Mouse (Mus musculus): Measurements from ENCODE around the gene Olfr789. TPM values are rescaled to one million over a fixed set of nuclear protein-coding genes. Genes with fewer than 3 reads are reported as not detected.

Gene Olfr789
- polyA plus RNA-seq (2016; fragmentation: Nextera tagmentation; extraction: Ambion mirVana) = not detected in 2 replicates

GRCm38 (mm10) chr10:129484452-129484851 lies at the start of gene Olfr789:
Gene Olfr789, plus strand, starts transcription at chr10:129484752.
- WGBS = 49% methylated on average over 2 of the region's 2 CpGs
- no peak within 1 kb of the TSS for H3K4me3 ChIP-seq
- H3K4me1 ChIP-seq (replicated peaks) = no peaks in the 10 kb centered on the region

GRCm38 (mm10) chr10:129461562-129461961 lies 23.0 kb upstream of the Olfr789 start, which contains the start of gene Olfr787:
Gene Olfr787, plus strand, starts transcription at chr10:129461862.
- Histone ChIP-seq H3K27ac (ENCODE audit: poor library complexity, severe bottlenecking) (no peak within 1 kb of the TSS), H3K4me1 (replicated peaks) (no peaks in the 10 kb centered on the region), H3K9ac (no peak within 1 kb of the TSS), H3K27me3 (replicated peaks) (no peaks in the 10 kb centered on the region), H3K4me3 (no peak within 1 kb of the TSS), H3K9me3 (replicated peaks) (no peaks in the 10 kb centered on the region), H3K4me2 (no peak within 1 kb of the TSS), H3K36me3 (no peaks in the 10 kb centered on the region)
- 67% methylated on average over 3 of the region's 3 CpGs for WGBS
- no peak for ATAC-seq (ENCODE audit: insufficient number of reproducible peaks, low FRiP score)

More at GRCm38 (mm10) chr10:129484452-129484851, at the start of gene Olfr789:
- H3K27ac ChIP-seq (ENCODE audit: poor library complexity, severe bottlenecking) = no peak within 1 kb of the TSS
- H3K27me3 ChIP-seq (replicated peaks) = no peaks in the 10 kb centered on the region
- no peaks in the 10 kb centered on the region for H3K9me3 ChIP-seq (replicated peaks)
- no peak within 1 kb of the TSS for H3K4me2 ChIP-seq
- no peak for ATAC-seq (ENCODE audit: insufficient number of reproducible peaks, low FRiP score)
- no peaks in the 10 kb centered on the region for H3K36me3 ChIP-seq
- H3K9ac ChIP-seq = no peak within 1 kb of the TSS

GRCm38 (mm10) chr10:129470698-129471097 lies 13.9 kb upstream of the Olfr789 start, which contains the start of gene Olfr788:
Gene Olfr788, plus strand, starts transcription at chr10:129470998.
- Histone ChIP-seq H3K27ac (ENCODE audit: poor library complexity, severe bottlenecking) (no peak within 1 kb of the TSS), H3K36me3 (no peaks in the 10 kb centered on the region), H3K4me2 (no peak within 1 kb of the TSS), H3K9ac (no peak within 1 kb of the TSS), H3K4me3 (no peak within 1 kb of the TSS), H3K9me3 (replicated peaks) (no peaks in the 10 kb centered on the region), H3K27me3 (replicated peaks) (no peaks in the 10 kb centered on the region), H3K4me1 (replicated peaks) (no peaks in the 10 kb centered on the region)
- ATAC-seq (ENCODE audit: insufficient number of reproducible peaks, low FRiP score) = no peak

- Histone ChIP-seq H3K9me3 (replicated peaks) (no peaks in the 10 kb centered on the region), H3K27me3 (replicated peaks) (no peaks in the 10 kb centered on the region)
These were observed 11.3 kb upstream of the Olfr789 start for GRCm38 (mm10) chr10:129473256-129473655.

GRCm38 (mm10) chr10:129473723-129474122 lies 10.8 kb upstream of the Olfr789 start:
- Histone ChIP-seq H3K27me3 (replicated peaks) (no peaks in the 10 kb centered on the region), H3K9me3 (replicated peaks) (no peaks in the 10 kb centered on the region), H3K4me3 (no peak overlapping the region), H3K9ac (no peak overlapping the region), H3K4me2 (no peak overlapping the region), H3K36me3 (no peaks in the 10 kb centered on the region), H3K4me1 (replicated peaks) (no peaks in the 10 kb centered on the region), H3K27ac (ENCODE audit: poor library complexity, severe bottlenecking) (no peak overlapping the region)
- ATAC-seq (ENCODE audit: insufficient number of reproducible peaks, low FRiP score) = no peak

More at GRCm38 (mm10) chr10:129473256-129473655, 11.3 kb upstream of the Olfr789 start:
- 45% methylated on average over 2 of the region's 2 CpGs for WGBS
- no peak overlapping the region for H3K4me3 ChIP-seq
- H3K36me3 ChIP-seq = no peaks in the 10 kb centered on the region
- H3K9ac ChIP-seq = no peak overlapping the region
- no peaks in the 10 kb centered on the region for H3K4me1 ChIP-seq (replicated peaks)
- H3K27ac ChIP-seq (ENCODE audit: poor library complexity, severe bottlenecking) = no peak overlapping the region
- no peak overlapping the region for H3K4me2 ChIP-seq
- ATAC-seq (ENCODE audit: insufficient number of reproducible peaks, low FRiP score) = no peak

- Histone ChIP-seq H3K9ac (no peak overlapping the region), H3K9me3 (replicated peaks) (no peaks in the 10 kb centered on the region), H3K27me3 (replicated peaks) (no peaks in the 10 kb centered on the region), H3K4me3 (no peak overlapping the region), H3K27ac (ENCODE audit: poor library complexity, severe bottlenecking) (no peak overlapping the region), H3K36me3 (no peaks in the 10 kb centered on the region), H3K4me2 (no peak overlapping the region), H3K4me1 (replicated peaks) (no peaks in the 10 kb centered on the region)
- 70% methylated on average over 2 of the region's 2 CpGs for WGBS
- no peak for ATAC-seq (ENCODE audit: insufficient number of reproducible peaks, low FRiP score)
These were observed 5.5 kb downstream of the Olfr789 start for GRCm38 (mm10) chr10:129490101-129490500.

- Histone ChIP-seq H3K9ac (no peak within 1 kb of the TSS), H3K4me3 (no peak within 1 kb of the TSS), H3K4me1 (replicated peaks) (no peaks in the 10 kb centered on the region), H3K4me2 (no peak within 1 kb of the TSS), H3K27me3 (replicated peaks) (no peaks in the 10 kb centered on the region), H3K27ac (ENCODE audit: poor library complexity, severe bottlenecking) (no peak within 1 kb of the TSS), H3K36me3 (no peaks in the 10 kb centered on the region), H3K9me3 (replicated peaks) (no peaks in the 10 kb centered on the region)
- no peak for ATAC-seq (ENCODE audit: insufficient number of reproducible peaks, low FRiP score)
These were observed 13.6 kb downstream of the Olfr789 start, which contains the start of gene Olfr790 for GRCm38 (mm10) chr10:129498192-129498591. Gene Olfr790, plus strand, starts transcription at chr10:129498492.

- no peak for ATAC-seq (ENCODE audit: insufficient number of reproducible peaks, low FRiP score)
- Histone ChIP-seq H3K27me3 (replicated peaks) (no peaks in the 10 kb centered on the region), H3K27ac (ENCODE audit: poor library complexity, severe bottlenecking) (no peak within 1 kb of the TSS), H3K36me3 (no peaks in the 10 kb centered on the region), H3K4me1 (replicated peaks) (no peaks in the 10 kb centered on the region), H3K4me3 (no peak within 1 kb of the TSS), H3K4me2 (no peak within 1 kb of the TSS), H3K9me3 (replicated peaks) (no peaks in the 10 kb centered on the region; the same call in 1 of the 2 replicates), H3K9ac (no peak within 1 kb of the TSS)
- WGBS = 66% methylated on average over 3 of the region's 3 CpGs
These were observed 36.9 kb downstream of the Olfr789 start, which contains the start of gene Olfr791 for GRCm38 (mm10) chr10:129521492-129521891. Gene Olfr791, plus strand, starts transcription at chr10:129521792.

- H3K4me3 ChIP-seq = no peak within 1 kb of the TSS
- 51% methylated on average over 1 of the region's 1 CpGs for WGBS
- no peak within 1 kb of the TSS for H3K27ac ChIP-seq (ENCODE audit: poor library complexity, severe bottlenecking)
- H3K4me1 ChIP-seq (replicated peaks) = no peaks in the 10 kb centered on the region
- ATAC-seq (ENCODE audit: insufficient number of reproducible peaks, low FRiP score) = no peak
- H3K4me2 ChIP-seq = no peak within 1 kb of the TSS
- no peaks in the 10 kb centered on the region for H3K36me3 ChIP-seq
- H3K9ac ChIP-seq = no peak within 1 kb of the TSS
- H3K27me3 ChIP-seq (replicated peaks) = no peaks in the 10 kb centered on the region
- H3K9me3 ChIP-seq (replicated peaks) = no peaks in the 10 kb centered on the region
These were observed 54.3 kb downstream of the Olfr789 start, which contains the start of gene Olfr792 for GRCm38 (mm10) chr10:129538862-129539261. Gene Olfr792, plus strand, starts transcription at chr10:129539162.

Other genes starting within 250 kb of the Olfr789 start
- not detected in 2 replicates for gene Olfr774, start 248.5 kb upstream of the Olfr789 start, polyA plus RNA-seq (2016; fragmentation: Nextera tagmentation; extraction: Ambion mirVana)
- gene Olfr775, start 236.3 kb upstream of the Olfr789 start, polyA plus RNA-seq (2016; fragmentation: Nextera tagmentation; extraction: Ambion mirVana) = not detected in 2 replicates
- gene Olfr776, start 225.6 kb upstream of the Olfr789 start, polyA plus RNA-seq (2016; fragmentation: Nextera tagmentation; extraction: Ambion mirVana) = not detected in 2 replicates
- gene Olfr777, start 213.3 kb upstream of the Olfr789 start, polyA plus RNA-seq (2016; fragmentation: Nextera tagmentation; extraction: Ambion mirVana) = not detected in 2 replicates
- not detected in 2 replicates for gene Olfr780, start 166.6 kb upstream of the Olfr789 start, polyA plus RNA-seq (2016; fragmentation: Nextera tagmentation; extraction: Ambion mirVana)
- not detected in 2 replicates for gene Olfr781, start 155.9 kb upstream of the Olfr789 start, polyA plus RNA-seq (2016; fragmentation: Nextera tagmentation; extraction: Ambion mirVana)
- not detected in 2 replicates for gene Olfr782, start 135.9 kb upstream of the Olfr789 start, polyA plus RNA-seq (2016; fragmentation: Nextera tagmentation; extraction: Ambion mirVana)
- gene Olfr784, start 100.7 kb upstream of the Olfr789 start, polyA plus RNA-seq (2016; fragmentation: Nextera tagmentation; extraction: Ambion mirVana) = 0.05 TPM in 1 of 2 replicates, not detected in the other
- gene Olfr785, start 79.3 kb upstream of the Olfr789 start, polyA plus RNA-seq (2016; fragmentation: Nextera tagmentation; extraction: Ambion mirVana) = not detected in 2 replicates
- gene Olfr786, start 57.4 kb upstream of the Olfr789 start, polyA plus RNA-seq (2016; fragmentation: Nextera tagmentation; extraction: Ambion mirVana) = not detected in 2 replicates
- not detected in 2 replicates for gene Olfr787, start 22.9 kb upstream of the Olfr789 start, polyA plus RNA-seq (2016; fragmentation: Nextera tagmentation; extraction: Ambion mirVana)
- gene Olfr788, start 13.8 kb upstream of the Olfr789 start, polyA plus RNA-seq (2016; fragmentation: Nextera tagmentation; extraction: Ambion mirVana) = not detected in 2 replicates
- not detected in 2 replicates for gene Olfr790, start 13.7 kb downstream of the Olfr789 start, polyA plus RNA-seq (2016; fragmentation: Nextera tagmentation; extraction: Ambion mirVana)
- not detected in 2 replicates for gene Olfr791, start 37.0 kb downstream of the Olfr789 start, polyA plus RNA-seq (2016; fragmentation: Nextera tagmentation; extraction: Ambion mirVana)
- not detected in 2 replicates for gene Olfr792, start 54.4 kb downstream of the Olfr789 start, polyA plus RNA-seq (2016; fragmentation: Nextera tagmentation; extraction: Ambion mirVana)
- gene Olfr794, start 82.9 kb downstream of the Olfr789 start, polyA plus RNA-seq (2016; fragmentation: Nextera tagmentation; extraction: Ambion mirVana) = not detected in 2 replicates
- not detected in 2 replicates for gene Olfr796, start 127.8 kb downstream of the Olfr789 start, polyA plus RNA-seq (2016; fragmentation: Nextera tagmentation; extraction: Ambion mirVana)
- not detected in 2 replicates for gene Olfr798, start 143.2 kb downstream of the Olfr789 start, polyA plus RNA-seq (2016; fragmentation: Nextera tagmentation; extraction: Ambion mirVana)
- not detected in 2 replicates for gene Olfr799, start 152.7 kb downstream of the Olfr789 start, polyA plus RNA-seq (2016; fragmentation: Nextera tagmentation; extraction: Ambion mirVana)
- not detected in 2 replicates for gene Olfr800, start 172.9 kb downstream of the Olfr789 start, polyA plus RNA-seq (2016; fragmentation: Nextera tagmentation; extraction: Ambion mirVana)
- not detected in 2 replicates for gene Olfr801, start 189.1 kb downstream of the Olfr789 start, polyA plus RNA-seq (2016; fragmentation: Nextera tagmentation; extraction: Ambion mirVana)
- not detected in 2 replicates for gene Olfr802, start 203.4 kb downstream of the Olfr789 start, polyA plus RNA-seq (2016; fragmentation: Nextera tagmentation; extraction: Ambion mirVana)
- not detected in 2 replicates for gene Olfr803, start 209.5 kb downstream of the Olfr789 start, polyA plus RNA-seq (2016; fragmentation: Nextera tagmentation; extraction: Ambion mirVana)
- not detected in 2 replicates for gene Olfr804, start 218.5 kb downstream of the Olfr789 start, polyA plus RNA-seq (2016; fragmentation: Nextera tagmentation; extraction: Ambion mirVana)
- not detected in 2 replicates for gene Olfr805, start 244.6 kb downstream of the Olfr789 start, polyA plus RNA-seq (2016; fragmentation: Nextera tagmentation; extraction: Ambion mirVana)

All from heart, embryonic 12.5 days (tissue).